Mouse (Mus musculus): ENCODE measurements at regions not wholly inside any gene's neighbourhood (a gene's known extent, or its start where the extent isn't known, plus 50 kb on each side); places are given as distances from the start of the nearest gene placed in this dataset.

- no peak for DNase-seq
- intact Hi-C loops (cut with DNase I) = no loop called here
These were observed 280.6 kb downstream of the Fsip2 start for GRCm38 (mm10) chr2:83224018-83224417.

DNA sequence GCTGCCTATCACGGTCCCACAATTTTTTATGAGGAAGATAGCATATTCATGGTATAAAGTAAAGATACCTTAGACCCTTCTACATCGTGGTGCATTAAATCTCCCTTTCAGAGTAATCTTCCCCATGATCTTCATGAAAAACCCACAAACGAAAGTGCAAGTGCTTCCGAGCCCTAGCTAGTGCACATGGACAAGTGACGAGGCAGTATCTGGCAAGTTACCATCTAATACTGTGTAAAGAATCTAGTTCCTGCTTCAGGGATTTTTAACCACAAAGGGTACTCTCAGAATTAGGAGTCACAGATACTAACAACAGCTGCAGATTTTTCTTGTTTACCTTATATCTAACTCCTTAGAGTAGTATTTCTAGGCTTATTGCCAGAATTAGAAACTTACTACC lies 282.8 kb downstream of the Fsip2 start:
- DNase-seq = no peak
- intact Hi-C loops (cut with DNase I) = no loop called here

DNA sequence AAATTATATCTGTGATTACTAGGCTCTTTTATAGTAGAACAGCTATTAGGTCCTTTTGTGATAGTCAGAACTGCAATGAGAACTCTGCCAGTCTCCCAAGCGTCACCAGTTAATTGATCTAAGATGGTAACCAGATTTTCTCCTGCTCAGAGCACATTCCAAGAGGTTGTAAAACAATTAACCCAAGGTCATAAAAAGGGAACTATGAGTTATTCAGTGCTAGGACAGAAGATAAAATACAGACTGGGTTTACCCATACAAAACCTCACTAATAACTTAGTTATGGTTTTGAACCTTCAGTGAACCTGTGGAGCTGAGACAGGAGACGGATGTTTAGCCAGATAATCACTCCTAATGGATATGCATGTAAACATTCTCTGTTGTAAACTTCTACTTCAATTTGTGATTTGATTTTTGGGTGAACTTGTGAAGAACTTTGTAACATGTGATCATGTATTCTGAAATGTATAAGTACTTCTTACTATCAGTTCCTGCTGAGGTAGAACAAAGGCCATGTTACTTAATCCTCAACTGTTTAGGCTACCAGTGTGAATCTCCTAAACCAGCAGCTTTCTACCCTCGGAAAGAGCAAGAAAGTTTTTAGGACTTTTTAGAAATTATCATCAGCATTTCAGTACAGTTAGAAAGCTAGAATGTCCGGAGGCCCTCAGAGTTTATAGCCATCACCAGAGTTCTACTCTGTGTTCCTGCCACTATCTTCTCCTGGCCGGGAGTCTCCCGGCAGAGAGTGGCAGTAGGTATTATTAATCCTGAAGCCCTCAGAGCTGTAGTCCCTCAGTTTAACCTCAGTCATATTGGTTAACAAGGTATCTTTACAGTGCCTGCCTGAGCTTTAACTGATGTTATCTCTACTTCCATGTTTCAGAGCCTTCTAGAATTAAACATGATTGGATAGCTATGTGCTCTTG lies 308.0 kb downstream of the Fsip2 start:
- intact Hi-C loops (cut with DNase I) = no loop called here
- no peak for DNase-seq

DNA sequence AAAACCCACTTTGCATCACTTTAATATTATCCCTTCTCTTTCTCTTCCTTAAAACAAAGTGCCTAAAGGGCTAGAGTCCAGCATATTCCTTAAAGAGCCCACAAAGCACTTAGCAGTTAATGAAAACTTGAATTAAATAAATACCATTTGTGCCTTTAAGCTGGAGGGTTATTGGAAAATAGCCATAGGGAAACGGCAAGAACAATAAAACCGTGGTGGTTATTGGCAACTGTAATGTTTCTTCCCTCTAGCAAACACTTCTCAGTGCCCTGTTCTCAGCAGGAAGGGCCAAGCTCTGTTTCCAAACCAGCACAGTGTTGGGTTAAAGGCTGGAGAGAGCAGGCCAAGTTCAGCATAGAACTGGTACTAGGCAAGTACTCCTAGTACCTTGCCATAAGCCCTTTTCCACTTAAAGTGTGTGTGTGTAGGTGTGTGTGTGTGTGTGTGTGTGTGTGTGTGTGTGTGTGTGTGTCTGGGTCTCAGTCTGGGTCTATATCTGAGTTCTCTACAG lies 313.4 kb downstream of the Fsip2 start:
- no peak for DNase-seq

GRCm38 (mm10) chr2:83258613-83259012 lies 315.2 kb downstream of the Fsip2 start:
- intact Hi-C loops (cut with DNase I) = no loop called here
- DNase-seq = no peak

More for the DNA sequence above, 313.4 kb downstream of the Fsip2 start:
- intact Hi-C loops (cut with DNase I) = no loop called here

GRCm38 (mm10) chr2:83303515-83303914 lies 340.7 kb upstream of the Zc3h15 start:
- DNase-seq = peak; percentile 55
- intact Hi-C loops (cut with DNase I) = no loop called here

GRCm38 (mm10) chr2:83332056-83332769 lies 312.0 kb upstream of the Zc3h15 start:
- intact Hi-C loops (cut with DNase I) = loop anchor here (5.0 kb wide), 1 partner anchor 1280 kb away; the partner anchor contains the start of gene Zfp804a
- no peak for DNase-seq

GRCm38 (mm10) chr2:83332770-83333157 lies 311.5 kb upstream of the Zc3h15 start:
- intact Hi-C loops (cut with DNase I) = loop anchor here (5.0 kb wide), 1 partner anchor 1280 kb away; the partner anchor contains the start of gene Zfp804a
- DNase-seq = no peak

DNA sequence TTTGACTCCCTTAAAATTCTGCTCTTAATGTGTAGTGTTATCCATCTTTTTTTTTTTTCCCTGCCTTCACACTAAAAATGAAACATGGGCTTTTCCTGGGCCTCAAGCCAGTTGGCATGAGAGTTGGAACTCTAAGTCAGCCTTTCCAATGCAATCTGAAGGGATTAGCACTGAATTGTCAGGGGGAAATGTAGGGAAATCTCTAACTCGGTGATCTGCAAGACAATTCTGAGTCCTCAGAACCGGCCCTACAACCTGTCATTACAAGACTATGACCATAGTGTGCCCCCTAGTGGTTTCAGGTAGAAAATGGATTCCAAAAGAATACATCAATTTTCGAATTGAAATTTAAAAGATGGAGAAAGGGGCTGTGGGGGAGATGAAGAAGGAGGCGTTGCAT lies 306.9 kb upstream of the Zc3h15 start:
- intact Hi-C loops (cut with DNase I) = no loop called here
- DNase-seq = peak; percentile 53

GRCm38 (mm10) chr2:83340168-83340567 lies 304.1 kb upstream of the Zc3h15 start:
- DNase-seq = no peak
- intact Hi-C loops (cut with DNase I) = no loop called here

Data from left cerebral cortex, postnatal 4 days (tissue).